Mouse (Mus musculus): Measurements from ENCODE around the gene Rassf1.

The Rassf1 gene

DNA sequence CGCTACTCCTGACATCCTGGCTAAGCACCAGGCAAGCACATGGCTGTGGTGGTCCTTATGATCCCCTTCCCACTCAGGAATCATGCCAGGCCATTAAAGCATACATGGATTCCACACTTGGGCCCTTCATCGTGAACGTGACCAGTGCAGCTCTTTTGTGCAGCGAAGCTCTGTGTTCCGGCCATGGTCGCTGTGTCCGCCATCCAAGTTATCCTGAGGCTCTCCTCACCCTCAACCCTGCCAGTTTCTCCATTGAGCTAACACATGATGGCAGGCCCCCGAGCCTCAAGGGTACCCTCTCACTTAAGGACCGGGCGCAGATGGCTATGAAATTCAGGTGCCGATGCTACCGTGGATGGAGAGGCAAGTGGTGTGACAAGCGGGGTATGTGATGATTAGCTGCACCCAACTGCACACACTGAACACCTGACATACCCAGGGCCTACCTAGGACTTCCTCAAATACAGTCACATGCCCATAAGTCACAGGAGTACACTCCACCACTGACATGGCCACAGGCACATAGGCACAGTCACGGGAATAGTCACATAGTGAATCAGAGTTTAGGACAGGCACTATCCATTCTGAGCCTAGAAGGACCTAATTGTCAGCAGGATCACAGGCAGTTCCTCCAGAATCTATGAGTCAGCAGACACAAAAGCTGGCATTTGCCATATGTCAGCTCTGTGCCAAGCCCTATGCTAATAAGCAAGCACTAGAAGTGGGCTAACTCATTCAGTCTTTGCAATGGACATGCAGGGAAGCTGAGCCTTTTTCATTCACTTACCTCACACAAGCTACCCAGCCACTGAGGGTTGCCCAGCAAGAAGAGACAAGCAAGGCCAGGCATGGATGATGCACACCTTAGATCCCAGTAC lies 27.9 kb downstream of the Rassf1 start:
- no peak for DNase-seq (ENCODE audit: extremely low read depth, low read depth, low spot score)

DNA sequence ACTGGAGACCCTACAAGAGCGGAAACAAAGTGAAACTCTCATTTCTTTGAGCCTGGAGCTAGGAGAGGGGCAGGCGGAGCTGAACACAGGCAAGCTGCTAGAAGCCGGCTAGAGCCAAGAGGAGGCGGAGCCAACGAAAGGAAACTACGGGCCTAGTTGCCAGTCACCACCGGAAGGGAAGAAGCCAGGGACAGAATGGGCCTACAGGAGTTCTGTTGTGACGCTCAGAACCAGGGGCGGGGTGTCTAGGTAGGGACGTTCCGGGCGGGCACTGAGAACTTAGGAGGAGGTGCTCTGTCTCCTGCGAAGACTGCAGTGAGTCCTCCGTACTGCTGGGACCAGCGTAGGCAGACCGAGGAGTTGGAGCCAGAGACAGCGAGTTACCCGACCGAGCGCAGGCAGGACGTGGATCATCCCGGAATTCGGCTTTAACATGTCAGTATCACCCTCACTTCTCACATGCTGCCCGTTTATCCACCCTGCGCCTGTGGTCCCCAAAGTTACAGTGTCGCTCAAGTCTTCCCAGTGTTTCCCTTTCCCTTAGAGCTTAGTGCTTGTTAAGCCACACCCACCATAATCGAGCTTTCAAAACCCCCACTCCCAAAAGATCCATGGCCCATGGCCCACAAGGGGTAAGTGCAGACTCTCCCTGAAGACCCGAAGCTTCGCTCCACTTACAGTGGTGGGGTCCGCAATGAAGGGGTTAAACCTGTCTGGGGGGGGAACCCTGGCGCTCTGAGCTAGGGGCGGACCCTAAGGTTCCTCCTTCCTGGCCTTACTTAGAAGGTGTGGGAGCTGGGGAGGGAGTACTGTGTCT lies 29.4 kb downstream of the Rassf1 start, which contains the start of gene Hyal3:
TSS of gene Hyal3 (plus strand) at position 318 of the 817 bp plus-strand sequence.
- DNase-seq (ENCODE audit: extremely low read depth, low read depth, low spot score): peak; percentile 76

DNA sequence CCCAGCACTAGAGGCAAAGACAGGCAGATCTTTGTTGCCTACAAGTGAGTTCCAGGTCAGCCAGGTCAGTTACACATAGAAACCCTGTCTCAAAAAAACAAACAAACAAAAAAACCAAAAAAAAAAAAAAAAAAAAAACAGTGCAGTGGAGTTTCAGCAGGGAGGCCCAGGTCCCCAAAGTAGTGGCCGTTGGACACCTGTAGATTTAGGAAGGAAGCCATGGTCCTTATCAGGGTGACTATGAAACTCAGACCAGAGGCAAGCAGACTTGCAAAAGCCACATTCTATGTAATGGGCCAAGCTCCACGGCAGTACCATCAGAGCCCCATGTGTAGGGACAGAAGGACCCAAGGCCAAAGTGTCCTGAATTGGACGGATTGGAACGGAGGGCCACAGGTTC lies 30.2 kb downstream of the Rassf1 start:
- DNase-seq (ENCODE audit: extremely low read depth, low read depth, low spot score): no peak

DNA sequence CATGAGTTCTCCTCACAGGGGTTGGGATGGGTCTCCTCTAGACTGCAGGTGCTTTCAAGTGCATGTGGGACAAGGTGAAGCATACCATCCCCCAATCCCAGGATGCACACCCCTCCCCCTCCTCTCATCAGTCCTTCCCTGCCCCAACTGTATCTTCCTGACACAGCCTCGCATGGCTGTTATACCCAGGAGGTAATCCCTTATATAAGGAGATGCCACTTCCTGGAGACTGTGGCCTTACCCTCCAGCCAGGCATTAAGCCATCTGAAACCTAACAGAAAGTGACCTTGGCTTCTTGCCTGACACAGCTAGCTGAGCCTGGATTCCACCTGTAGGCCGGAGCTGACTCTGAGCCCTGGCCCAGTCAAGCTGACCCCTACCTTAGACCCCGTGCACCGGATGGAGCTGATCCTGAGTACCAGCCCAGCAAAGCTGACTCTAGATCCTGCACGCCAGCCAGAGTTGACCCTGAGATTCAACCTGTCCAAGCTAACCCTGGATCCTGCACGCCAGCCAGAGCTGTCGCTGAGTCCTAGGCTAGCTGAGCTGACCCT lies 31.2 kb downstream of the Rassf1 start:
- no peak for DNase-seq (ENCODE audit: extremely low read depth, low read depth, low spot score)

DNA sequence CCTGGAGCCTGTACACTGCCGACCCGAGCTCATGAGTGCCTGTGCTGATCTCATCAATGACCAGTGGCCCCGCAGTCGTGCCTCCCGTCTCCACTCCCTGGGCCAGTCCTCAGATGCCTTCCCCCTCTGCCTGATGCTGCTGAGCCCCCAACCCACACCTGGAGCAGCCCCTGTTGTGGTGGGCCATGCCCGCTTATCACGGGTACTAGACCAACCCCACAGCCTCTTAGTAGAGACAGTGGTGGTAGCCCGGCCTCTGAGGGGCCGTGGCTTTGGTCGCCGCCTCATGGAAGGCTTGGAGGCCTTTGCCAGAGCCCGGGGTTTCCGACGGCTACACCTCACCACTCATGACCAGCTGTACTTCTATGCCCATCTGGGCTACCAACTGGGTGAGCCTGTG lies 31.8 kb downstream of the Rassf1 start:
- no peak for DNase-seq (ENCODE audit: extremely low read depth, low read depth, low spot score)

DNA sequence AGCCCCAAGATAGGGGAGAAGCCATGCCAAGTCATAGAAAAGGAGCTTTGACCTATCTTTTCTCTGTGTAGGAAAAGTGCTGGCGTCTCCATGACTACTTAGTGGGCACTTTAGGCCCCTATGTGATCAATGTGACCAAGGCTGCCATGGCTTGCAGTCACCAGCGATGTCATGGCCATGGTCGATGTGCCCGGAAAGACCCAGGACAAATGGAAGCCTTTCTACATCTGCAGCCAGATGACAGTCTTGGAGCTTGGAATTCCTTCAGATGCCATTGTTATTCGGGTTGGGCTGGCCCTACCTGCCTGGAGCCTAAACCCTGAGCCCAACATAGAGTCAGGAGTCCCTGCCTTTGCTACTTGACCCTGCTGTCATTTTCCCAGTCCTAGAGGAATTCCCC lies 35.1 kb downstream of the Rassf1 start:
- no peak for DNase-seq (ENCODE audit: extremely low read depth, low read depth, low spot score)

DNA sequence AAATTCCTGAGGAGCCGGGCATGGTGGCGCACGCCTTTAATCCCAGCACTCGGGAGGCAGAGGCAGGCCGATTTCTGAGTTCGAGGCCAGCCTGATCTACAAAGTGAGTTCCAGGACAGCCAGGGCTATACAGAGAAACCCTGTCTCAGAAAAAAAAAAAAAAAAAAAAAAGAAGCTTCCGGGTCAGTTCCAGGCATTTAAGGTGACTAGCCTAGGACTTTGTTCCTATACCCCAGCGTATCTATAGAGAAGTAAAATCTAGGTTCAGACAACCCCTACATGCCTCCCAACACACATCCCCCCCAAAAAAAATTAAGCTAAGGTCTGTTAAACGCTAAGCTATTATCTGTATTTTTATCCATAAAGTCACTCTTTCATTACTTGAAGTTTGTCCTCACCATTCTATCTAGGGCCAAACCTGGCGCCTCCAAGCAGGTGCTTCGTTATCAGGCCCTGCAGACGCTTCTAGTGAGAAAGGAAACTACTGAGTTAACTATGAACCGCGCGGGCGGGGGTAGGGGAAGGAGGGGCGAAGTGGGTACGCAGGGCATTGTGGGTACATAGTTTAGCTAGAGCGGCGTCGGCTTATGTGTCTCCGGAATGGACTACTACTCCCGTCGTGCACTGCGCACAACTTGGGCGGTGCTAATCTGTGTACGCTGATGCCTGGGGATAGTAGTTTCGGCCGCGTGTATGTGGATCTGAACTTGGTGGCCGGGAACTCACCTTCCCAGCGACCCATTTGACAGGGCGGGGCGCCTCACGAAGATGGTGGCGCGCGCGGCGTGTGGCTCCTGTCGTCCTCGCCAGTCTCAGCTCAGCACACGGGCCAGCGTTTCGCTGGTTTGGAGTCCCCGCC lies 35.8 kb downstream of the Rassf1 start, which contains the start of gene Ifrd2:
TSS of gene Ifrd2 (plus strand) at position 669 of the 859 bp plus-strand sequence.
- peak; percentile 96 for DNase-seq (ENCODE audit: extremely low read depth, low read depth, low spot score)

DNA sequence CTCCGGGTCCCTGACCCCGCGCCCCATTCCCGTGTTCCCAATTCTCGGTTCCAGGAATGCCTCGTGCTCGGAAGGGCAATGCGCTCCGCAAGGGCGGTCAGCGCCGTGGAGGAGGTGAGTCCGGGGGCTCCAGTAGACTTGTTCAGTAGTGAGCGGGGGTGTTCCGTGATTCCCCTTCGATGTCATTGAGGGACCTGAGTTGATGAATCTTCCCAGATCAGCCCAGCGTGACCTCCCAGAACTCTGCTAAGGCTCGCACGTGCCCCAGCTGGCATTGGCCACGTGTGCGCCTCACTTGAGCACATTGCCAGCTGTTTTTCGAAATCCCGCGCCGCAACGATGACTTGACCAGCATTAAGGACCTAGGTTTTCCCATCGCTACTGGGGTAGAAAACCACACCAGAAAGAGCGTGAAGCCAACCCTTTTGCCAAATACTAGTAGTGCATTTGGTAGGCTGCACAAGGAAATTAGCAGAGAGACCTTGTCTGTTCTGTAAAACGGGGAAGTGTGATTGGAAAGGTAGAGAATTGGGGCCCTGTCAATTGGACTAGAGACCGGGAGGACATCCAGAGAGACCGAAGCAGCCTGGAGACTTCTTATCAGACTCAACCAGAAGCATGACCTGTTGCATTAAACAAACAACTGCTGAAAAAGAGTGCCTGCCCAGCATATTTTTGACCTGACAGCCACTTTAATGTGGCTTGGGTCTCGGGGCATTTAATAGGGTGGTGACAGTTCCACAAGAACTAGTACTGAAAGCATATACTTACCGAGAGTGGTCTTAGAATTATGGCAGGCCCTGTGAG lies 36.7 kb downstream of the Rassf1 start:
- no peak for DNase-seq (ENCODE audit: extremely low read depth, low read depth, low spot score)

DNA sequence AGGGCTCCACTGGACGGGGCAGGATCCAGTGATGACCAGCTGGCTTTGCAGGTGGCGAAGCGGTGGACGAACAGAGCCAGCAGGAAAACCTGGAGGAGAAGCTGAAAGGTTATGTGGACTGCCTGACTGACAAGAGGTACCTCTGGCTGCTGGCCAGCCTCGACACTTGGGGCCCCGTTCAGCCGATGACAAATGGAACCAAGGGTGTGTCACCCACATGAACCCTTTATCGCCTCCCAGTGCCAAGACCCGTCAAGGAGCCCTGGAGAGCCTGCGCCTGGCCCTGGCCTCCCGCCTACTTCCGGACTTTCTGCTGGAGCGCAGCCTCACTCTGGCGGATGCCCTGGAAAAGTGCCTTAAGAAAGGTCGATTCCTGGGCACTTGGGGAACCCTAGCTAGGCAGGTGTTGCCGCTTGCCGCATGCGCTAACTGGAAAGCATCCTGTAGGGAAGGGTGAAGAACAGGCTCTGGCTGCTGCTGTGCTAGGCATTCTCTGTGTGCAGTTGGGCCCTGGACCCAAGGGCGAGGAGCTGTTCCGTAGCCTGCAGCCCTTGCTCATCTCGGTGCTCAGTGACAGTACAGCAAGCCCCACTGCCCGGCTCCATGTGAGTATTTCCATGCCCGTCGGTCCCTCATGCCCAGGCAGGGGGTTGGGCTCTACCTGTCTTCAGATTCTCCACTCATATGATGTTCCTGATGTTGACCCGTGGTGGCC lies 38.9 kb downstream of the Rassf1 start:
- DNase-seq (ENCODE audit: extremely low read depth, low read depth, low spot score): no peak

DNA sequence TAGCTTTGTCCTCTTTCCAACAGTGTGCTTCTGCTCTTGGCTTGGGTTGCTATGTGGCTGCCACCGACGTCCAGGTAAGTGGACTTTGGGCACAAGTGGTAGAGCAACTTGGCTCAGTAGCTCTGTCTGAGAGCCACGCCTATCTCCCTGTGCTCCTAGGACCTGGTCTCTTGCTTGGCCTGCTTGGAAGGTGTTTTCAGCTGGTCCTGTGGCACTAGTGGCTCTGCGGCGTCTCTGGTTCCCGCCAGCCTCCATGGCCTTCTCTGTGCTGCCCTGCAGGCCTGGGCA lies 39.4 kb downstream of the Rassf1 start:
- no peak for DNase-seq (ENCODE audit: extremely low read depth, low read depth, low spot score)

DNA sequence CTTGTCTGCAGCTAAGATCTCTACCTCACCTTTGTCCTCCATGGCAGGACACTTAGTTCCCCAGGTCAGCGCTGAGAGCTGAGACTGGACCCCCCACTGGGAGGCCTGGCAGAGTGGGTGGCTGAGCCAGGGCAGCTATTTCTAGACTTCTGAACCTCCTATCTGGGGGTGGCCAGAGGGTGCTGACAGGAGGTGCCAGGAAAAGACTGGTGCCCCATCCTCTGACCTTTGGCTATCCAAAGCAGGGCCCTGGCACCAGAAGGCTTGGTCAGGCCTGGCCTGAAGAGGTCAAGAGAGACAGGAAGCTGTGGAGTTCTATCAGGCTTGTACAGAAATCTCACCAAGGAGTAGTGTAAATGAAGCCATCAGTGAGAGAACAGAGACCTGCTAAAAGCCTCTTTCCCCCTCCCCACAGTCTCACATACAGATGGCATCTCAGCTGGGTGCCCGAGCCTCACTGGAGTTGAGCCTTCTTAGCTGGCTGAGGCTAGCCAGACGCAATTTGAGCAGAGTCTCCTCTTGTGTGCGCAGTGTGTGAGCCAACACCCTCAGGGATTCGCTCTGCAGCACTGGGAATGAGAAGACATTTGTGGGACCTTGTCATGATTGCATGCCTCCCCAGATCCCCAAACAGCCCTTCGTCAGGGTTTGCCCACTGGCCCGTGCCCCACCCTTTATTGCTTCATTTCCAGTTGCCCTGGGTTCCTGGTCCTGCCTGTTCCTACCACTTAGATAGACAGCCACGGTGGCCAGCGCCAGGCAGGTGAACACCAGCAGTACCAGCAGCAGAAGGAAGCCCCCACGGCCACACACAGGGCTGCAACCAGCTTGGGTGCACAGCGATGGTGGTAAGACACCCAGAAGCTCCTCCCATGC lies 42.0 kb downstream of the Rassf1 start:
- DNase-seq (ENCODE audit: extremely low read depth, low read depth, low spot score): no peak

DNA sequence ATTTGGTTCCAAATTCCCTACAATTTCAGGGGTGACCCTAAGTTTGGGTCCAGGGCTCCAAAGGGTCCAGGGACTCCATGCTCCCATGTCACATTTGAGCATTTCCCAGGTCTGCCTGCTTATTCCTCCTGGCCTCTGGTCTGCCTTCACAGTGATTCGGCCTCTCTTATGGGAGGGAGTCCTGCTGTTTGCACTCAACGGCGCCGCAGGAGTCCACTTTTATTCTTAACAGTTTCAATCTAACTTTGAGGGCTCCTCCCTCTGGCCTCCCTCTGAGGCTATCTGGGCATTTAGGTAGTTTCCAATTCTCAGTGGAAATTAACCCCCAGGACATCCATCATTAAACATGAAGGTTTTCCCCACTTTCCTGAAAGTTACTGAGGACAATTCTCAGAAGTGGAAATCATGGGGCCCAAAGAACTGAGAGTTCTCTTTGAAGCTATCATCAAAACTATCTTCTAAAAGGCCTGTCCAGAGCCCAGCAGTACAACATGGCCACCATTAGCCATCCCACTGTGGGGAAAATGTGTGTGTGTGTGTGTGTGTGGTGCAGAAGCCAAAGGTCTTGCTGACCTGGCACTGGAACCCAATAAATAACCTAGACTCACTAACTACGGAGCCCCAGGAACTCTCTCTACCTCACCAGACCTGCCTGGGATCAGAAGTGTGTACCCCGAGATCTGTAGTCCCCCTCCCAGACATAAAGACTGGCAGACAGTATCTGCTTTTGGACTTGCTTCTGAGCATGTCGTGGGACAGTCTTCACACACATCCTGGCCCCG lies 43.1 kb downstream of the Rassf1 start:
- DNase-seq (ENCODE audit: extremely low read depth, low read depth, low spot score): no peak

DNA sequence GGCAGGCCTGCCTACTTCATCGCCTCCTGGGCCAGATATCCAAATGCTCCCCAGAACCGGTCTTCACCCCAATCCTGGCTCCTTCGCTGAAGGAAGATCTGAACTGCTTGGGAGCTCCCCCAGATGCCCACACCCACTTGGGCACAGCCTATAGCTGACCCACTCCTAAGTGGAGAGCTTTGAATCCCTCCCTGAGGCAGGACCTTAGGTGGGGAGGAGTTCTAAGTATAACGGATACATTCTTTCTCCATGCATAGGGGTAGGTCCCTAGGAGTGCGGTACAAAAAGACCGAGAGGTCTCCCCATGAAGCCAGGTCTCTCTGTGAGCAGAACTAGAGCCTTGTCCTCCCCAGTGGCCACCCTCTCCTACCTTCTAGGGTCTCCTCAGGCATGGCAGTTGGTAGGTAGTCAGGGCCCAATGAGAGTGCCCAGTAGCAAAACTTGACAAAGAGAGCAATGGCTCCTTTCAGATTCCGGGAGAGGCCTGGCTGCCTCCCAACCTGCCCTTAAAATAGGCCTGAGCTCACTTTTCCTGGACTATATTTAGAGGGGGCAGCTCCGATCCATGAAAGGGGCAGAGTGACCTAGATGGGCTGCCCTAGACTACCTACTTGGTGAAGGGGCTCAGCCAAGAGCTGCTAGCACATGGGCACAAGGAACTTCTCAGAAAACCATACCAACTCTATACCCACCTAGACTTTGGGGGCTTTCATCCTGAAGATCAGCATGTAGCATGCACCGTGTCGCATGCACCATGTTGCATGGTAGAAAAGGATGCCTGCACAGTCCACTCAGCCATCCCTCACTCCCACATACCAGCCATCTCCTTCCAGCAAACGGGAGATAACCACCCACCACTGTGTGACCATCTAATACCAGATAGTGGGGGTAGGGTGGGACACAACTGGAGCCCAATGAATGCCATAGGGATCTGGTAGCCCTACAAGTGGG lies 45.5 kb downstream of the Rassf1 start:
- no peak for DNase-seq (ENCODE audit: extremely low read depth, low read depth, low spot score)

DNA sequence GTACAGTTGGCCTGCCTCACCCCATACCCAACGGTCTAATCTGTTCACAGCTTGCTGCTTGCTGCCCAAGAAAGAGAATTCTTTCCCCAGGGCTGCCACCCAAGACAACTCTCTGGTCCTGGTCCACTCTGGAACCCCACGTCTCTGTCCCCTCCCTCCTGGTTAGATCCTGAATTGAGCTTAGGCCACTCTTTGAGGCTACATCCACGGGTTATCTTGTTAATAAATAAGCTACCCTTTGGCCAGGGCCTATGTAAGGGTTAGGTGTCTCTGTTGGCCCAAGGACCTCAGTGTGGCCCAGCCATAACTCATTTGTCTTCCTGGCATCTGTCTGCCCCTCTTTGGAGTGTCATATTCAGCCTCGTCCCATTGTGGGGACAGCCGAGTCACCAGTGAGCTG lies 47.0 kb downstream of the Rassf1 start:
- no peak for DNase-seq (ENCODE audit: extremely low read depth, low read depth, low spot score)

DNA sequence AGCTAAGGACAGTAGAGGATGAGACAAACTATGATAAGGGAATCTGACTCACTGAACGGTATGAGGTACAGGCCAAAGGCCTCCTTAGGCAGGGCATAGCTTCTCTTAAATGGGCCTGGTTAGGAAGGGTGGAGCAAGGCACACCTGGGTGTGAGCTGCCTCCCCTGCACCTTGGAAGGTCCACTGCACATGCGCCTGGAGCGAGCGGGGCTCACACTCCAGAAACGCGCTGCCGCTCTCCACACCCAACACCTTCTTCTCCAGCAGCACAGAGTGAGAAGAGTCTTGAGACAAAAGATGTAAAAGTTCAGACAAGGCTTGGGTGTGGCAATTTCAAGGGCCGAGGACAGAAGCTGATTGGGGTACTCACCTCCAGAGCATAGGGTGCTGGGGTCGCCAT lies 48.1 kb downstream of the Rassf1 start:
- no peak for DNase-seq (ENCODE audit: extremely low read depth, low read depth, low spot score)

DNA sequence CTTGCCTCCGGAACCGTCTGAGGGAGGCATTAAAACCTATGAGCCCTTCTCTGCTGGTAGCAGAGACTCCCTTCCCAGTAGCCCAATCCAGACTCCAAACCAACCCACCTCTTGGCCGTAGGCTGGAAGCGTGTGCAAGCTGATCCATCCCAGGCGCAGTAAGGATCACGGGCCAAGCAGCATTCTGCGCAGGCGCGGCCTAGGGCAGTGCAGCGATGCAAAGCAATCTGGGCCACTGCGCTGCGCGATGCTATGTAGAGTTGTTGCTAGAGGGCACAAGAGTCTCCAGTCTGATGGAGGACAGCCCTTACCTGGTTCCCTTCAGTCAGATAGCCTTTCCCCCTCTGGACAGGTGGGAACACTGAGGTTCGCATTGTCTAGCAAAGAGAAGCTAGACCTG lies 48.5 kb downstream of the Rassf1 start:
- no peak for DNase-seq (ENCODE audit: extremely low read depth, low read depth, low spot score)

DNA sequence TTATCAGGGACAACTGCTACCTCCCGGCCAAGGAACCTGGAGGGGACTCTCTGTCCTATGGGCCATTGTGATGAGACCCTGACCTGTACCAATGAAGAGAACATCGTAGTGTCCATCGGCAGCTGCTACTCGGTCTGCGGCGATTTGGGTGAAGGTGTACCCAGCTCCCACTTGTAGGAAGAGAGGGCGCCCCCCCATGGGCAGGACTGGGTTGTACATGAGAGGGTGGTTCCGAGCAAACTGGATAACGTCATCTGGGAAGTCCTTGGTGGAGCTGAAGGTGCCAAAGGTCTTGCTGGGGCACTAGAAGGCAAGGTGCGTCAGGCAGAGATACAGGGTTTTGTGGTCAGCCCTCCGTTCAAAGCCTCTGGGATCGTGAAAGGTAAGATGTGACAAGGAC lies 49.4 kb downstream of the Rassf1 start:
- no peak for DNase-seq (ENCODE audit: extremely low read depth, low read depth, low spot score)
